Mouse (Mus musculus) myocyte (in vitro differentiated cells): ENCODE measurements around the gene Pou4f1. TPM values are rescaled to one million over a fixed set of nuclear protein-coding genes. Genes with fewer than 3 reads are reported as not detected.

Experiments
- H3K27me3 ChIP-seq: one replicate; pipeline ENCODE4 v1.6.1; 2011; ENCODE audit not compliant: control insufficient read depth, insufficient read depth, insufficient read length
- H3K36me3 ChIP-seq: one replicate; pipeline ENCODE4 v1.6.1; 2011; ENCODE audit not compliant: control insufficient read depth, insufficient read depth
- H3K4me2 ChIP-seq: one replicate; pipeline ENCODE4 v1.6.1; 2011; ENCODE audit warnings: low read depth, control low read depth
- H3K4me3 ChIP-seq: one replicate; pipeline ENCODE4 v1.5.1; 2011; ENCODE audit warnings: mild to moderate bottlenecking, control low read depth, moderate library complexity
- H3K79me2 ChIP-seq: one replicate; pipeline ENCODE4 v1.6.1; 2011; ENCODE audit not compliant: control insufficient read depth, insufficient read depth
- H3ac ChIP-seq: one replicate; pipeline ENCODE4 v1.6.1; 2011; ENCODE audit not compliant: control insufficient read depth, insufficient read length
- CEBPB ChIP-seq: IDR thresholded peaks from 2 replicates; pipeline ENCODE4 v1.6.1; 2011; ENCODE audit warnings: mild to moderate bottlenecking, moderate library complexity; ENCODE audit not compliant: poor library complexity, insufficient read depth, severe bottlenecking
- E2F4 ChIP-seq: IDR thresholded peaks from one replicate; pipeline ENCODE4 v1.6.1; 2011; ENCODE audit warnings: mild to moderate bottlenecking, control low read depth, moderate library complexity; ENCODE audit not compliant: insufficient read depth
- MAX ChIP-seq: IDR thresholded peaks from one replicate; pipeline ENCODE4 v1.6.1; 2011; ENCODE audit warnings: low read depth, mild to moderate bottlenecking, control low read depth
- MYOD1 ChIP-seq, 3 experiments: IDR thresholded peaks; one replicate each; pipeline ENCODE4 v1.6.1; 2011; ENCODE audit warnings: control low read depth in 2 of 3, low read depth in 2 of 3, mild to moderate bottlenecking in 2 of 3, moderate library complexity in 1 of 3; ENCODE audit not compliant: insufficient read length in 2 of 3, control insufficient read depth in 1 of 3
- MYOG ChIP-seq, 3 experiments: IDR thresholded peaks; one replicate each; pipeline ENCODE4 v1.6.1; 2011; ENCODE audit warnings: control low read depth in 2 of 3, low read depth in 2 of 3, mild to moderate bottlenecking in 2 of 3; ENCODE audit not compliant: insufficient read length in 2 of 3, control insufficient read depth in 1 of 3, insufficient read depth in 1 of 3
- POLR2A ChIP-seq: IDR thresholded peaks from one replicate; pipeline ENCODE4 v1.6.1; 2011; ENCODE audit warnings: low read depth, mild to moderate bottlenecking, control low read depth, moderate library complexity; ENCODE audit not compliant: insufficient read length
- POLR2AphosphoS2 ChIP-seq: IDR thresholded peaks from one replicate; pipeline ENCODE4 v1.6.1; 2011; ENCODE audit warnings: low read depth, control low read depth; ENCODE audit not compliant: insufficient read length
- REST ChIP-seq: IDR thresholded peaks from one replicate; pipeline ENCODE4 v1.6.1; 2011; ENCODE audit warnings: mild to moderate bottlenecking, control low read depth, moderate library complexity; ENCODE audit not compliant: insufficient read depth, insufficient read length
- SRF ChIP-seq: IDR thresholded peaks from one replicate; pipeline ENCODE4 v1.6.1; 2011; ENCODE audit warnings: low read depth; ENCODE audit not compliant: control insufficient read depth, insufficient read length
- TCF12 ChIP-seq: IDR thresholded peaks from one replicate; pipeline ENCODE4 v1.6.1; 2011; ENCODE audit warnings: mild to moderate bottlenecking, control low read depth; ENCODE audit not compliant: poor library complexity, insufficient read depth, severe bottlenecking
- TCF3 ChIP-seq: IDR thresholded peaks from one replicate; pipeline ENCODE4 v1.6.1; 2011; ENCODE audit warnings: low read depth, control low read depth; ENCODE audit not compliant: insufficient read length
- USF1 ChIP-seq: IDR thresholded peaks from one replicate; pipeline ENCODE4 v1.6.1; 2011; ENCODE audit warnings: low read depth, mild to moderate bottlenecking, control low read depth, moderate library complexity
- polyA plus RNA-seq: library from polyadenylated mRNA; unstranded; fragments of >200 nt; fragmentation: generic; extraction: Trizol; gene quantifications from one replicate; pipeline ENCODE4 v1.2.1, GENCODE M21; 2012; ENCODE audit warnings: missing spikeins

The Pou4f1 gene
- polyA plus RNA-seq, 1 experiment: 0.83 TPM

DNA sequence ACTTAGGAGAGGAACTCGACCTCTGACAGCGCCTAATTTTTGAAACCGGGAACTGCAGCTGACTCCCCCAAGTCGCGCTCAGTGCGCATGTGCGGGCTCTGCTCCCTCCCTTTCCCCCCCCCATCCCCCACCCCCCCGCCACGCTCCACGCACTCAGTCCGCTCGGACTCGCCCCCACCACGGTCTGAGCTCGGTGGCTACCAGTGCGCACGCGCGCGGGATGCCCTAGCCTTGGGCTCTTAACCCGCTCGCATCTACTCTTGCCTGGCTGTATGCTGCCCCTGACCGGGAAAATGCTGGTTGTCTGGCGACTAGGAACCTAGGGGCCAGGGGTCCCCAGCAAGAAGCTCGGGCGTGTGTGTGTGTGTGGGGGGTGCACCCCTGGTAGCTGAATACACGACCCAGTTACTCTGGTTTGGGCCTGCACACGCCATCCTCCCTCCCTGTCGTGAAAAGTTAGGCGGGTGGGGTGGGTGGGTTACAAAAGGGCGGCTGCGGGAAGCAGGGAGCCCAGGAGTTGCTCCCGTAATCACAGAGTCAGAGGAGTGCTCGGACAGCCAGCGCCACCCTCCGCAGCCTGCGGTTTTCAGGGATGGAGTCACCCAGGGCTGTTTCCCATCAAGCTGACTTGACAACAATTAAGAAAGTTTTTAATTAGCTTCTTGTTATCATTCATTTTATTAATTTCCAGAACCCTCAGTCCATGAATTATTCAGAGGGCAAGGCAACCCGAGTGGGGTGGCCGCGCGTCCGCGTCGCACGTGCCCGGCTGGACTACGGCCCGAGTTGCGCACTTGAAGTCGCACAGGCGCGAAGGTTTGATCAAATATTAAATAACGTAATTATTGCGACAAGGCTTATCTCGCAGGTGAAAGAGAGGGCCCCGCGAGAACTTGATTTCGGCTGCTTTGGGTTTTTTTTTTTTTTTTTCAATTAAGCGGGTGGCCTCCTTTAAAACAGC is 7.2 kb downstream of the Pou4f1 start:
- TF ChIP-seq E2F4 (no peak), TCF12 (no peak), POLR2AphosphoS2 (no peak)
- H3K79me2 ChIP-seq: no peaks in the 10 kb centered on the region
- no peak overlapping the region for H3K4me3 ChIP-seq
- peaks cover 29% of the 10 kb centered on the region for H3K27me3 ChIP-seq
- no peak overlapping the region for H3K4me2 ChIP-seq
- no peaks in the 10 kb centered on the region for H3K36me3 ChIP-seq
- H3ac ChIP-seq: no peak overlapping the region

DNA sequence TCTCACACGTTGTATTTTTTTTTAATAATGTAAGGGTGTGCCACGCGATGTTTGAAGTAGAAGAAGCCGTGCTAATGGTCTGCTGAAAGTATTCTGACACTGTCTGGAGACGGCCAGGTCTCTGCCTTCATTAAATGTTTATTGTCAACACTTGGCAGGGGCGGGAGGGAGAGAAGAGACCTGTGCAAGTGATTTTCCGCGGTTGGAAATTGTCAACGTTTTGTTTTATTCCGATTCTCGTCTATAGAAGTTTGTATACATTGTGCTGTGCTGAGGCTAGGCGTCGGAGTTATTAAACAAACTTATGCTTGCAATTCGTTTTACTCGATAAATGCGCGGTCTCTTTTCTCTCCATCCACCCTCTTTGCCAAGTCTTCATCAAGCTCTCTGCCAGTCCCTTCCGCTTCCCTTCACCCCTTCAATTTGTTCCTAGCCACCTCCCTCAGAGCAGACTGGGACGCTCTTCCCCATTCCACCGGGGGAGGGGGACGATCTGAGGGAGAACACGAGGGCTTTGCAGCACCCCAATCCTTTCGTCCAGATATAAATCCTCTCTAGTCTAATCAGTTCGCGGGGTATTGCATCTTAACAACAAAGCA is 8.2 kb downstream of the Pou4f1 start:
- no peak overlapping the region for H3K4me2 ChIP-seq
- H3K4me3 ChIP-seq: no peak overlapping the region
- H3K79me2 ChIP-seq: no peaks in the 10 kb centered on the region
- H3ac ChIP-seq: no peak overlapping the region
- TF ChIP-seq POLR2A (no peak), TCF3 (no peak), REST (no peak), POLR2AphosphoS2 (no peak), TCF12 (no peak), MAX (no peak), USF1 (no peak), SRF (no peak), MYOD1 (IDR thresholded peaks at IDR 0.05; ENCODE audit: control insufficient read depth in 1 of 3, insufficient read length in 2 of 3, low read depth in 2 of 3) (no peak), E2F4 (no peak), CEBPB (no peak), MYOG (IDR thresholded peaks at IDR 0.05; ENCODE audit: control insufficient read depth in 1 of 3, insufficient read depth in 1 of 3, insufficient read length in 2 of 3, low read depth in 2 of 3) (no peak)
- peaks cover 24% of the 10 kb centered on the region for H3K27me3 ChIP-seq
- no peaks in the 10 kb centered on the region for H3K36me3 ChIP-seq

DNA sequence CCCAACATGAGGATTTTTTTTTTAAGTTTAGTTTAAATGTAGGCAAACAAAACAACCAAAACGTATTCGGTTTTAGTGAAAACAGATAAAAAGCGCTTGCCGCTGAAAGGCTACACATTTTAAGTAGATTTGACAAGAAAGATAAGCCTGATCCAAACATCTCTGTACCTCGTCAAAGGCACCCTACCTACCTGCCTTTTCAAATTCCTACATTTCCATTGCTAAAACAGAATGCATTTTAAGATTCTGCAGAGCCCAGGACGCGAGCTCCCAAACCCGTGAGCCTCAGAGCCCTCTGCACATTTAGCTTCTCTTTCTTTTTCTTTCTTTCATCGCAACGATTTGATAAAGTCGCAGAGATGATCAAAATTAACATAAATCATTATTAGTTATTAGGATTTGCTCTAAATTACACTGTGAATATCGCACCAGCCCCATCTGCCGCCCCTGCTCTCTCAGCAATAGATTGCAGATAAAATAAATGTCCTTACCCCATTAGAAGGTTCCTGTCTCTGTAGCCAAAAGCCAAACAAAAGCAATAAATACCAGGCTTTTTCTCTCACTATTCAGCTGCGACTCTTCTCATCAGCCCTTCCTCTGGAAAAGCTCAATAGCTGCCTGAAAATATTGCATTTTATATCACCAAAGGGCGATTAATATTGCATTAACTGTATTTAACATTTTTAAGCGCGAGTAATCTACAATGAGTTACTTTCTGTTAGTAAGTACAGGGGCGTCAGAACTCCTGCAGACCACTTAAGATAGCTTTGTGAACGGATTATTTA is 8.9 kb downstream of the Pou4f1 start:
- H3ac ChIP-seq: no peak overlapping the region
- no peaks in the 10 kb centered on the region for H3K36me3 ChIP-seq
- no peak overlapping the region for H3K4me2 ChIP-seq
- H3K79me2 ChIP-seq: no peaks in the 10 kb centered on the region
- H3K27me3 ChIP-seq: peaks cover 24% of the 10 kb centered on the region
- H3K4me3 ChIP-seq: no peak overlapping the region
- no peak for TF ChIP-seq SRF

DNA sequence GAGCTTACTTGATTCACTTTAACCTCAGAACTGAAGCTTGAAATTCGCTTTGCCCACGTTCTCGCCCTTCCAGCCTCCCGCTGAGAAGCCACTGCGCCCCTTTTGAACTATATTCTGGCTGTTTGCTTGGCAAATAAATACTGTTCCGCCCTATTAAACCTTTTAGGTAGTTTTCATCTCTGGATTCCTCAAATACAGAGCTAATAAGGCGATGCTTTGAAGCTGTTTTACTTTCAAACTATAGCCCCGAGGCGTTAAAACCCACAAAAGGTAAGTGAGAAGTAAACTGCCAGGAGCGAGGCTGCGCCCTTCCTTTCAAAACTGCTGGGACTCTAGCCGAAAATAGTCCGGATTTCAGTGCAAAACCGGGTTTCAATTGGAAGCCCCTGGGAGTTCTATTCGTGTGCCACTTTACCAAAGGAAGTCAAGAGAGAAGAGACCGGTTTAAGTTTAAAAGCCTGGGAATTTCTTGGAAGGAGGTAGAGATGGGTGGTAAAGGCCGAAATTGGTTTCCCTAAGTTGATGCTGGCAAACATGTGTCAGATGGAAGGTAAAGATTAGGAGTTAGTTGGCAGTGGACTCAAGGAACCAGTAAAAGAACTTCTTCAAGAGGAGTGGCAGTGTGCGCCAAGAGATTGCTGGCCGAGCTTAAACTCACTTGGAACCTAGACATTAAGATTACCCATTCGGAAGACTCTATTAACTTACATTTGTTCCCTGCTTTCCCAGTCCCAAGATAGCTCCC is 9.7 kb downstream of the Pou4f1 start:
- TF ChIP-seq CEBPB (no peak), MYOD1 (IDR thresholded peaks at IDR 0.05; ENCODE audit: control insufficient read depth in 1 of 3, insufficient read length in 2 of 3, low read depth in 2 of 3) (no peak), USF1 (no peak), TCF3 (no peak), MAX (no peak), POLR2A (no peak), E2F4 (no peak), REST (no peak), TCF12 (no peak)

More for the DNA sequence above, 9.7 kb downstream of the Pou4f1 start:
- Histone ChIP-seq H3ac (no peak overlapping the region), H3K27me3 (peaks cover 24% of the 10 kb centered on the region), H3K36me3 (no peaks in the 10 kb centered on the region), H3K79me2 (no peaks in the 10 kb centered on the region), H3K4me3 (no peak overlapping the region), H3K4me2 (no peak overlapping the region)
